Mouse (Mus musculus): Measurements from ENCODE around the gene Nr5a2.
"Not testable (repeated sequence)": the region's sequence is repeated elsewhere in the genome, so short reads cannot be mapped to it uniquely, and the experiment has no call there.

Nr5a2 gene

DNA sequence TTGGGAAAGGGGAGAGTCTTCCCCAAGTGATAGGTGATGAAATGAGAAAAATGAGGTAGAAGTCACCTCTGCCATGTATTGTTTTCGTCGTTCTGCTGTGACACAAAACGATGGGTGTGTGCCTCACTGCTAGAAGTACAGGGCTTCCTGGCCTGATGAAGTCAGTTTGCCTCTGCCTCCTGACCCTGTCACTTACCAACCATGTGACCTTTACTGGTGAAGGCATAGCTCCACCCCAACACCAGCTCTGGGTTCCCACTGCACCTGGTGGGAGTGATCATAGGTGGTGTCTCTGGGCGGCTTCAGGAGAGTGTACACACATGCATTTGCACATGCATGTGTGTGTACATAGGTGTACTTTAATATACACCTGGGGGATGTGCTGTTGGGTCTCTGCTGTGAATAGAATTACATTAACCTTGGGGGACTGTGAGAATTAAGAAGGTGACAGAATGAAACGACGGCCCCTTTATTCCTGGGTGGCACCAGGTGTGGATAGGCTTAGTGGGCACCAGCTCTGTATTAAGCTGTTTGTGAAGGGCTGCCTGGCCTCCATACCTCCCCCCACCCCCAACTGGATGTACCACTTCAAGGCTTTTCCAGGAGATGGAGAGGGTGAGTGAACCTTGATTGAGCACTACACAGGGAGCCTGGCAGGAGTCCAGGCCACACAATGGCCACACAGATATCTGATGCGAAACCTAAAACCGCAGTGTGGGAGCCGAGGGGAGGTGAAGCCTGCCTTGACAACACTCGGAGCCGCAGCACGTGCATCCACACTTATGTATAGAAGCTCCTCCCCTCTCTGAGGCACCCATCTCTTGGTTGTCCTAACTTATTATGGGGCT is 127.7 kb downstream of the Nr5a2 start:
- DNase-seq, result peak; percentile 14

DNA sequence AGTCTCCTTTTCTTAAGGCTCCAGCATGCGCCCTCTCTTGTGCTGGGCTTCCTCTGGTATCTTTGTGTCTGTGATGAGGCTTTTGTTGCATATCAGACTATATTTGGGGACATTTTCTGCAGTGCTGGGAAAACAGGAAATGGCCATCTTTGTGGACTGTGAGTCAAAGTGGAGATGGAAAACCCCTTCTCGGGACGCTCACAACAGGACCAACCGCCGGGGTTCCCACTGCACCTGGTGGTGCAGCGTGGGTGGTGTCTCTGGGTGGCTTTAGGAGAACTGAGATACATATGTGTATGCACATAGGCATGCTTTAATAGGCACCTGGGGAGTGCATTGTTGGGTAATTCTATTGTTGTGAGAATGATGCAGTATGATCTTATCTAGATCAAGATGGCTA is 129.3 kb downstream of the Nr5a2 start:
- DNase-seq, result no peak

DNA sequence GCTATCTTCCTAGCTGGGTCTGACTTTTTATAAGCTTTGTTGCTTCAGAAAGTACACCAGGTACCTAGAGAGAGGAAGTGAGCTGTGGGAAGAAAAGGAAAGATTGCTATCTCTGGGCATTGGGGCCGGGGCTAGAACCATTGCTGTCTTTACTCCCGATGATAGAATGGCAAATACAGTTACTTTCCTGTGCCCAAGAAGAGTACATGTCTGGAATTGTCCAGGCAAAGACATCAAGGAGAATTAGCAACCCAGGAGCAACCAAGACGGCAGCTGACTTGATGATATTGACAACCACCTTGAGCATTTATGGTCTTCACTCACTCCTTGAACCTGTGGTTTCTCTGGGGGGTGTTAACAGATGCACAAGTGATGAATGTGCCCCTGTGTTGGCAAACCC is 130.3 kb downstream of the Nr5a2 start:
- DNase-seq, result no peak

DNA sequence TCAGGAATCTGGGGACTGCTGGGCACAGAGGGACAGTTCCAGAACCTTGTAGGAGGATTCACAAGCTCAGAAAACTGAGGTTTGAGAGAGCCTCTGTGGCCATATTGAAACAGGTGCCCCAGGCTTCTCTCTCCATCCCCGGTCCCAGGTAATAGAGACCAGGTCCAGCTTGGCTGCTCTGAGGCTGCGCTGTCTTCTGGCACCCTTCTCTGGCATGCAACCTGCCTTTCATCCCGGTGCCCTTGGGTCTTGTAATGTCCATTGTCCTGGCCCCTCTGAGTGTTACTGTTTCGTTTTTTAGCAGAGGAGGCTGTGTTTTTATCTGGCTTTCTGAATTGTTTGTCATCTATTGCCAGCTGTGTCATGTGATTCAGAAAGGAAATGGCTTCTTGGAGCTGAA is 136.4 kb downstream of the Nr5a2 start:
- no peak for DNase-seq

DNA sequence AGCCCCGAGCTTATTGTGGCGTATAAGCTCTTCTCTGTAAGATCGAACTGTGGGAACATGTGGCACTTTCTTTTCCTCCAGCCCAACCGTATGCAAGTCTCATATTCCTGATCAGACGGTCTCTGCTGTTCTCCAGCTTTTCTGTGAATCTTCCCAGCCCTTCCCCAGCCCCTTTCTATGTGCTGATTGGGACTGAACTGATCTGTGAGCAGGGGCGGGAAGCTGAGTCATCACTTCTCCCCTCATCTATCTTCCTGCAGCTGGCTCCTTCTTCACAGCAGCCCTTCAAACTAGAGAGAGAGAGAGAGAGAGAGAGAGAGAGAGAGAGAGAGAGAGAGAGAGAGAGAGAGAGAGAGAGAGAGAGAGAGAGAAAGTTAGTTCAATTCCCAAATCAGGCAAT is 159.6 kb downstream of the Nr5a2 start:
- no peak for DNase-seq

DNA sequence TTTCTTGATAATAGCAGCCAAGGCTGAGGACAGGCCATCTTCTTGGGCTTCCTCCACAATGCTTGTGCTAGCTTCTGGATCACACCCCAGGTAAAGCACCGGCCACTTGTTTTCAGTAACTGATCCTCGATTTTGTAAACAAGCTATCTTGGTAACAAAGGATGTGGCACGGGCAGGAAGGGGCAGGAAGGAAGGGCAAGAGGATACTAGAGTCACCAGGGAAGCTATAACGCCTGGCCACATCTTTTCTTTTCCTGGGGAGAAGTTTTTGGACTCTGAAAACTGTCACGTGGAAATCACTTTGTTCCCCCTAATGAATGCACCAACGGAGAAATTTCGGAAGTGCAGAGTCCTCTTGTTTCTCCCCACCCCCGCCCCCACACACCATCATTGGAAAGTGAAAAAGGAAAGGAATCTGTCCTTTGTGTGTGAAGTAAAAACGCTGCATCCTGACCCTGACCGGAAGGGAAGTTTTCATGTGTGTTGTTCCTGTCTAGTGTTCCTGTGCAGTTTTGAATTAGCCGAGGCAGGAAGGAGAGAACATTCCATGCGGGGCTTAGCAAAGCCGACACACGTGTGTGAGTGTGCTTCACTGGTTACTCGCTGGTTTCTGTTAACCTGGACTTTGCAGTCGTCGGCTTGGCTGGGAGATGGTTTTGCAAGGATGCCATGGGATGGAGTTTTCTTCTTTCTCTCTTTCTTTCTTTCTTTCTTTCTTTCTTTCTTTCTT is 163.7 kb downstream of the Nr5a2 start:
- DNase-seq, result no peak

DNA sequence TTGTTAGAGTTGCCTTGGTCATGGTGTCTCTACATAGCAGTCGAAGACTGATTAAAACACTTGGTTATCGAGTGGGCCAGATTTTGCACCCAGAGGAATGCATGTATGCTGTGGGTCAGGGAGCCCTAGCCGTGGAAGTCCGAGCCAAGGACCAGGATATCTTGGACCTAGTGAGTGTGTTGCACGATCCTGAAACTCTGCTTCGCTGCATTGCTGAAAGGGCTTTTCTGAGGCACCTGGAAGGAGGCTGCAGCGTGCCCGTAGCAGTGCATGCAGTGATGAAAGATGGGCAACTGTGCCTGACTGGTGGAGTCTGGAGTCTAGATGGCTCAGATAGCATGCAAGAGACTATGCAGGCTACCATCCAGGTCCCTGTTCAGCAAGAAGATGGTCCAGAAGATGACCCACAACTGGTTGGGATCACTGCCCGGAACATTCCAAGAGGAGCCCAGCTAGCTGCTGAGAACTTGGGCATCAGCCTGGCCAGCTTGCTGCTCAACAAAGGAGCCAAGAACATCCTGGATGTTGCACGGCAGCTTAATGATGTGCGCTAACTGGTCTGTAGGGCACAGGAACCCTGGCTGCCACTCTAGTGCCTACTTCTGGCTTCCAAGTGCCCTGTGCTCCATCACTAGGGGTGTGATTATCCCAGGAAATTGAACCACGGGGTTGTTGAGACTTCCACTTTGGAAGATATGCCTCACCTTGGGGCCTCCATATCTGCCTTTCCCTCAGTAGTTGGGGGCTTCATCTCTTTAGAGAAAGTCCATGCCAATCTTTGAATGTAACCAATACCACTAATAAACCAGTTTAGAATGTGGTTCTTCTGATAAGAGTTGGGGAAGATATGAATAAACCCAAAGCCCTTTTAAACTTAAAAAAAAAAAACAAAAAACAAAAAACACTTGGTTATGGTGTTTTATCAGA is 167.0 kb downstream of the Nr5a2 start:
- not testable (repeated sequence) for DNase-seq
